Mouse (Mus musculus) lung, postnatal 10 days (tissue): ENCODE data around the gene Rbm43.

Experiments used
- DNase-seq: peaks from one replicate; pipeline ENCODE4 v3.0.0; 2021

Rbm43 gene

DNA sequence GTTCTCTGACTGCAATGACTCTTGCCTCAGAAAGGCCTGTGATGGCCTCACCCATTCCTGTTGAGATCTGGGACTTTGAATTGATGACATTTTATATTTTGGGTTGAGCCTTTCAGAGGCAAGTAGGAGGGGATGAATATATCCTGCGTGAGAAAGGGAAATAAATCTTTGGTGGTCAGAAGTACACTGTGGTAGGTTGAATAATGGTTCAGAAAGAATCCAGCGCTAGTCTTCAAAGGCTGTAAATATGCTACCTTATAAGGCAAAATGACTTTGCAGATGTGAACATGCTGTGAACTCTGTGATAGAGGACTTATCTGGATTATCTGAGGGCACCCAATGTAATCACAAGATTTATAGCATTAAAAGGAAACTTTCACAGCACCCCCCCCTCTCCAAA, 23.1 kb downstream of the Rbm43 start:
- DNase-seq = no peak

GRCm38 (mm10) chr2:51907538-51908110, 27.3 kb downstream of the Rbm43 start:
- no peak for DNase-seq

GRCm38 (mm10) chr2:51905637-51906036, 29.3 kb downstream of the Rbm43 start:
- DNase-seq = no peak

DNA sequence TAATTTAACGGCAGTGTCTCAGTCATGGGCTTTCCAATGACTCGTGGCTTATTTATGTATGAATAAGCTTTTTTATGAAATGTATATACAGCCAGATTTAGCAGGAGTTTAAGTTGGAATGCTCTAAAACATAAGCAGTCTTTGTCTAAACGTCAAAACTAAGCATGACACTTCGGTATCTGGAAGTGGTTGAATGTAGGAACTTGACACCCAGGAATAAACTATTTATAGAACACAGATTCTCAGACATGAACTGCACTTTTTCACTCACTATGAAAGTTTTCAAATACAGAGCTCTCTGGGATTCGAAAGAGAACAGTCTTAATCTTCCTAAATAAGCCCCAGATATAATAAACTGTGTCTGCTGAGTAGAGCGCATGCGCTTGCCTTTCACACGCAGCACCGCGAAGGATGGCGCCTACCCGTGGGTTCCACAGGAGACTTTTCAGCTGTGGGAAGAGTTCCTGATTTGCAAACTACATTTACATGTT, 42.5 kb downstream of the Rbm43 start:
- DNase-seq = no peak

- no peak for DNase-seq
Measured at GRCm38 (mm10) chr2:51890961-51891360, 44.0 kb downstream of the Rbm43 start.

- DNase-seq = peak; percentile 13
Measured at GRCm38 (mm10) chr2:51890139-51890538, 44.8 kb downstream of the Rbm43 start.

DNA sequence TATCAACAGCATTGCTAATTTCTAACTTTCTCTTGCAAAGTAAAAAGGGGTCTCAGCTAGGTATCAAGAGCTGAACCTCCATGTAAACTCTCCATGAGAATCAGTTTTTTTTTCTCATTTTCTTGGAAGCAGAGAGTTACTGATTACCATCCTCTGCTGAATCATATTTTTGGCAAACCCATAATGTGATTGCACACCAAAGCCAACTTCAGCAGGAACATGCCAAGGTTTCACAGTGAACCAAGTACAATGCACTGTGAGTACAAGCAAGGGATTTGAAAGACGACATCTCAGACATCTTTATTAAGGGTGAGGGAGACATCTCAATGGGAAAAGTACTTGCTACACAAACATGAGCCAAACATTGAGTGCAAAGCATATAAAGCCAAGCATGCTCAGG, 54.8 kb downstream of the Rbm43 start:
- no peak for DNase-seq
